Mouse (Mus musculus) cerebellum, postnatal 4 days (tissue): ENCODE measurements around the gene Ist1.
A peak's percentile ranks its signal among the peaks of the same experiment; 100 is the strongest.

Experiments
- DNase-seq, 2 experiments: peaks; one replicate each; pipeline ENCODE4 v3.0.0; 2022; ENCODE audit warnings: low spot score in 2 of 2, mixed read lengths in 1 of 2

Gene Ist1

DNA sequence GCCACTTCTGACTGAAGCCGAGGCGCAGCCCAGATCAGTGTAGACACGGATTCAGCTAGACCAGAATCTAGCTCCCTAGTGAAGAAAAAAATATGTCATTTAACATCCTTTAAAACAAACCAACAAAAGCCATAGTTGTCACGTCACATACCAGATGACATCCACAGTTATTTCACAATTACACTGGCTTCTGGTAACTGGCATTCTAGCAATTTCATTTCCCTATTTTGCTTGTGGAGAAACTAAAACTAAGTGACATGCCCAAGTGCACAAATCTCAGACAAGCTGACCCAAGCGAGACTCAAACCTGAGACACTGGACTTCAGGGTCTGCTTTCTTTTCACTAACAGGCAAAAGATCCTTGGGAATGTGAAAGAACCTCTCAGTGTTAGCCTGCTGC, 10.9 kb downstream of the Ist1 start:
- no peak for DNase-seq

DNA sequence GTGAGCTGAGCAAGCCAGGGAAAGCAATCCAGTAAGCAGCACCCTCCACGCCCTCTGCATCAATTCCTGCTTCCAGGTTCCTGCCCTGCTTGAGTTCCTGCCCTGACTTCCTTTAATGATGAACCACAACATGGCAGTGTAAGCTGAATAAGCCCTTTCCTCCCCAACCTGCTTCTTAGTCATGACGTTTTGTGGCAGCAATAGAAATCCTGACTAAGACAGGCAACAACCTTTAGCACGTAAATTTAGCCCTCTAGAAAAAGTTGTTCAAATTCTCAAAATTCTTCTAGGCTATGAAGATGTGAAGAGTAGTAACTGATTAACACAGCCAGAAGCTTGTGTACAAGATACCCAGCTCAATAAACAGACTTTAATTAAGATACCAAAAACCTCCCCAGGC, 11.5 kb downstream of the Ist1 start:
- no peak for DNase-seq

DNA sequence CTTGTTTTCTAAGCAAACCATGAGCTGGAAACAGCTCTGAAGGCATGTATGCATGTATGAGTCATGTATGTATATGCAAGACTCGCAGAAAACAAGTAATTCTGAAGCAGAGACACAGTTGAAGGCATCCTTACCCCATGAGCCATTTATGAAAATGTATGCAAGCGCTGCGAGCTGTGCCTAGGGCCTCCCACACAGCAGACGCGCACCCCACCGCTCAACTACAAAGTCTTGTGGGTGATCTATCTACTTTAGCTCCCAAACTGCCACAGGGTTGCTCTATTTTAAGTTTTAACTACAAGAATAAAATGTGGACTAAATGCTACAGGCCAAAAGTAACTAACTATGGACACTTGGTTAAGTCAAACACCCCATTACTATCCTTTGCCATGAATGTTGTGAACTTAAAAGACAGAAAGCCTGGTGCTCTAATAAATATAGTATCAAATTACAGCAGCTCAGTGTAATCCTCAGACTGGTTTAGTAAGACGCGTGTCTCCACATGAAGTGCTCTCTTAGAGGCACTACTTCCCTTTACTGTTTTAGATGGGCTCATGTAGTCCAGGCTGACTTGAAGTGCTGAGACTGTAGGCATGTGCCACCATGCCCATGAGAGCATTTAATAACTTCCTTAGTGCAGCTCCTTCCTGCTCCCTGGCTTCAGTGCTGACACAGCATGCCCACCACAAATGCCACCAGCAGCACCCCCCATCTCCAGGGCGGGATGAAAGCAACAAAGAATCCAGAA, 17.0 kb downstream of the Ist1 start:
- DNase-seq = no peak

DNA sequence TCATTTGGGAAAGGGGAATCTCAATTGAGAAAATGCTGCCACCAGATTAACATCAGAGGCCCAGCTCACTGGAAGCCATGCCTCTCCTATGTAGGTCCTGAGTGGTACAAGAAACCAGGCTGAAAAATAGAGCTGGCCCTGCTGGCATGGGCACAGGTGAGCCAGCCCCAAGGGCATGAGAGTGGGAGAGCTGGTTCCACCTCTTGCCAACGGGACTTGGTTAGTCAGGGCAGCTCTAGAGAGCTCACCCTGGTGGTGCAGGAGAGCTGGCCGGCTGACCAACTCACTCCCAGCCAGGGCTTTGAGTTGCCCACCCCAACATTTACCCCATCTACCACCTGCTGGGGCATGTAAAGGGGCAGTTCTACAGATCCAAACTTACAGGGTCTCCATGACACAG, 19.5 kb downstream of the Ist1 start:
- no peak for DNase-seq

GRCm38 (mm10) chr8:109672656-109673055, 20.4 kb downstream of the Ist1 start:
- DNase-seq = no peak

DNA sequence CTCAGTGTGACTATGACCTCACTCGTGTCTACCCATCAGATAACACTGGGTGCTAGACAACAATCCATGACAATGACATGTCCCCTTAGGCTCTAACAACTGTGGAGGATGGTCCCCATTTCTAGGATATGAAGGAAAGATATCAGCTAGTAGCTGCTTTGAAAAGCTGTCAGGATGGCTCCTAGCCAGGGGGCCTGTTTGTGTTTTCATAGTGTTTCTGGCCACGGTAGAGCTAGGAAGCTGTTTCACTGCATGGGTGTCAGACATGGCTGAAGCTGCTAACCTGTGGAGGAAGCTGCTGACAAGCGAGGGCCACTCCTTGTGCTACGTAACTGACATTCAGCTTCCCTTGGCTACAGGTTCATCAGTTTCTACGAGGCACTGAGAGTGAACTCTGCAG, 26.4 kb downstream of the Ist1 start:
- DNase-seq = no peak

- DNase-seq = no peak
Observed at GRCm38 (mm10) chr8:109662328-109662727, 30.7 kb downstream of the Ist1 start.

DNA sequence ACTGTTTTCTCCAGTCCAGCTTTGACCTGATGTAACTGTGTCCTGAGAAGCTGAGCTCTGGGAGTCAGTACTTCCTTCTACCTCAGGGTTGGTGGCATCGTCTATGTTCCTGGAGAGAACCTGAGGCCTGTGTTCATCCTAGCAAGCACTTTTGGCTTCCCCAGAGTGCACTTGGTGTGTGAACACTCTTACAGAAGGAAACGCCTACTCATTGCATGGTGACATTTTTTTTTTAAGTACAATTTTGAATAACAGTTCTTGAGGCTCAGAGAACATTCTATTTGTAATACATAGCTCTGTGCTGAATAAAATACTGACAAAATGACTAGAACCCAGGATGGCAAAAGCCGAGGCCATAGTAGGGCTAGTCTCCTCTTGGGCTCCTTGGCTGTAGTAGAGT, 36.2 kb downstream of the Ist1 start:
- no peak for DNase-seq

- peak in 1 of 2 experiments; percentile 21 for DNase-seq
Observed at GRCm38 (mm10) chr8:109650801-109651200, 42.3 kb downstream of the Ist1 start.

DNA sequence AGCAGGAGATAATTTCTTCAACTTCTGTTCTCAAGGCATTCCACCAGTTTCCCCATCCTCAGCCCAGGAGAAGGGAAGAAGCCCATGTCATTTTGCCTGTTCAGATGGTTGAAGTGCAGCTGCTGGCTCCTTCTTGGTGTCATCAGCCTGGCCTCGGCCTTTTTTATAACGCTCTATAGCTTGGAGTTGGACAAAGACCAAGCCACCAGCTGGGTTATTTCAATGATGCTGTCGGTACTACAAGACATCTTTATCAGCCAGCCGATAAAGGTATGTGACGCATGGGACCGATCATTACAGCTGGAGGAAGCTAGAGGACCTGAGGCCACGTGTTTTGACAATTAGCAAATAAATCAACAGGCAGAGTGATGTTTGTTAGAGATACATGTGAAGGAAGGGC, 44.6 kb downstream of the Ist1 start:
- no peak for DNase-seq

DNA sequence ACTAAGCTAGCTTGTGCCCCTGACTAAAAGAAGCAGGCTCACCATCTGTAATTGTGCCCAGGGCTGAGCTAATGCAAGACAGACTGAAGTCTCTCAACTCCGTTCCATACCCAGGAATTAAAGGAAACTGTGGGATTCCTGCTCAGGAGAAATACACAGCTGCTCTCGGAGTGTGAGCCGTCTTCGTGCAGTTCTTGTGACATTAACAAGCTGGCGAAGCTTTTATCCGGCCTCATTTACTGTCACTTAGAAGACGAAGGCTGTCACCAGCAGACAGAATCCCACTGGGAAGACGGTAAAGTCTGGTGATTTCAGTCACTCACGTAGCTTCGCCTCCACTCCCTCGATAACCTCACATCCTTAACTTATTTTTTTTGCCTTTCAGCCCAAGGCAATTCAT, 45.7 kb downstream of the Ist1 start:
- no peak for DNase-seq

- no peak for DNase-seq
Observed at GRCm38 (mm10) chr8:109641236-109641635, 51.8 kb downstream of the Ist1 start.

DNA sequence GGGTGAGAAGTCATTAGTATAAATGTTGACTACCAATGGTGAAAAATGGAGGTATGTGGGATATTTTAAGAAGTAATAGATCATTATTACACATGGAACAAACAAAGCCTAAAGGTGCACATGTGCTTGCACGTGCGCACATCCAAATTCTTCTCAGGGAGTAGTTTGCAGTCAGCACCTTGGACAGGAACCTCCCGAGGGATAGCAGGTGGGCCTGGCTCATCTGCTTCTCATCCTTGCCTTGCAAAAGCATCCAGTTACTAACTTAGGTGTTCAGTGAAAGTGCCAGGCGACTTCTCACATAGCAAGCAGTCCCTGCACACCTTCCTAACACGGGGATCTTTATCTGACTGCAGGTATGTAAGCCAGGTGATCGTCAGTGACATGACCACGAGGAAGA, 52.6 kb downstream of the Ist1 start:
- no peak for DNase-seq

GRCm38 (mm10) chr8:109638851-109639250, 54.2 kb downstream of the Ist1 start:
- DNase-seq = no peak

DNA sequence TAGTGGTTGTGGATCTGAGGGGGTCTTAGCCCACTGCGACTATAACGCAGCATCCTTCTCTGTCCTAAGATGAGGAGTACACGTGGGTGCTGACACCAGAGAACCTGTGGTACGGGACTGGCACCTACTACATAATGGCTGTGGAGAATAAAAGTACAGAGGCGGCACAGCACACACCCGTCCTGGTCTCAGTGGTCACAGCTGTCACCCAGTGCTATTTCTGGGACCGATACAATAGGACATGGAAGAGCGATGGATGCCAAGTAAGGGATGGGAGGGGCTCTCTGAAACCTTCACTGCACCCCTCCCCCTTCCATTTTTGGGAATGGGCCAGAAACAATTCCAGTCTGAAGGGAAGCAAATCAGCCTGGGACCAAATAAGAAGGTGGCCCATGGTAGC, 57.9 kb downstream of the Ist1 start:
- DNase-seq = no peak

GRCm38 (mm10) chr8:109632498-109632897, 60.6 kb downstream of the Ist1 start:
- no peak for DNase-seq

- no peak for DNase-seq
Observed at GRCm38 (mm10) chr8:109628638-109629037, 64.4 kb downstream of the Ist1 start.
